Mouse (Mus musculus) CH12.LX (cell line): ENCODE measurements around the gene Glis3.

Experiments
- CTCF ChIP-seq, 2 experiments: IDR thresholded peaks in 1 of 2; conservative IDR thresholded peaks in 1 of 2; 2 replicates each; pipeline ENCODE4 v1.5.1; 2011 to 2012; ENCODE audit warnings: low read depth in 2 of 2, low read length in 2 of 2, improper control_type of control experiment in 1 of 2, inconsistent platforms in 1 of 2, mild to moderate bottlenecking in 1 of 2, moderate library complexity in 1 of 2
- POLR2A ChIP-seq: IDR thresholded peaks from 2 replicates; pipeline ENCODE4 v1.6.1; 2011; ENCODE audit warnings: low read depth, mild to moderate bottlenecking, improper control_type of control experiment, low read length

DNA sequence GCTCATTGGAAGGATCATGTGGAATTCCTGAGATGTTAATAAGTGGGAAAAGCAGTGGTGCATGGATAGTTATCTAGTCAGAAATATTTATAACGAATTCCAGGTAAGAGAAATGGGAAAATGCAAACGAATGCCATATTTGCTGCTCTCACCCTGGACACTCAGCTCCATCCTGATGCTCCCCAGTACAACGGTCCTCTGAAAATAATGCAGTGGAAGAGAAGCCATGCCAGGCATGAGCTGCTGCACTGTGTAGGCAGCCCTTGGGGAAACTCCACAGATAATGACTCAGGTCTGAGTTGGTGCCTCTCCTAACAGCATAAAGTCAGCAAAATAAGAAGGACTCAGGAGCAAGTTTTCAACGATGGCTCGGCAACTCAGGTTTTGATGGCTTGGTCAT is 433.7 kb downstream of the Glis3 start:
- TF ChIP-seq CTCF (conservative IDR thresholded peaks at IDR 0.05 in 1 of 2, IDR thresholded peaks at IDR 0.05 in 1 of 2; ENCODE audit: low read depth in 2 of 2, low read length in 2 of 2): no peak
- no peak for TF ChIP-seq POLR2A
